Mouse (Mus musculus) heart, postnatal 0 days (tissue): ENCODE data around the gene Reep6. TPM values are rescaled to one million over a fixed set of nuclear protein-coding genes. Genes with fewer than 3 reads are reported as not detected.
A peak's percentile ranks its signal among the peaks of the same experiment; 100 is the strongest.
"Not testable (repeated sequence)": the region's sequence is repeated elsewhere in the genome, so short reads cannot be mapped to it uniquely, and the experiment has no call there.

Source experiments
- ATAC-seq: fragments of 200-750 bp; cut with Nextera tagmentation; 2 replicates; pipeline ENCODE4 v1.8.0; 2017; ENCODE audit warnings: low read depth, moderate number of reproducible peaks, moderate library complexity; ENCODE audit not compliant: insufficient read depth
- DNase-seq: peaks from one replicate; pipeline ENCODE4 v3.0.0-alpha.2; 2016; ENCODE audit warnings: low spot score
- H3K27ac ChIP-seq: fragments of 300-500 bp; sonication (generic); 2 replicates; pipeline ENCODE4 v1.5.1; 2014; ENCODE audit warnings: low read depth, mild to moderate bottlenecking
- H3K27me3 ChIP-seq: fragments of 300-500 bp; sonication (generic); 2 replicates; pipeline ENCODE4 v1.6.1; 2014; ENCODE audit warnings: low read length, mixed read lengths; ENCODE audit not compliant: control insufficient read depth, insufficient read depth
- H3K36me3 ChIP-seq: fragments of 300-500 bp; sonication (generic); replicated peaks from 2 replicates; pipeline ENCODE4 v1.6.1; 2014; ENCODE audit warnings: low read length, mixed read lengths; ENCODE audit not compliant: control insufficient read depth, insufficient read depth
- H3K4me1 ChIP-seq: fragments of 300-500 bp; sonication (generic); 2 replicates; pipeline ENCODE4 v1.6.1; 2014; ENCODE audit warnings: antibody characterized with exemption; ENCODE audit not compliant: control insufficient read depth, insufficient read depth
- H3K4me2 ChIP-seq: fragments of 300-500 bp; sonication (generic); 2 replicates; pipeline ENCODE4 v1.6.1; 2014; ENCODE audit warnings: low read depth, mild to moderate bottlenecking, low read length, moderate library complexity
- H3K4me3 ChIP-seq: fragments of 300-500 bp; sonication (generic); 2 replicates; pipeline ENCODE4 v1.5.1; 2014; ENCODE audit warnings: low read depth, low read length
- H3K9ac ChIP-seq: fragments of 300-500 bp; sonication (generic); replicated peaks from 2 replicates; pipeline ENCODE4 v1.6.1; 2014; ENCODE audit warnings: low read depth, low read length, mixed read lengths
- H3K9me3 ChIP-seq: fragments of 300-500 bp; sonication (generic); replicated peaks from 2 replicates; pipeline ENCODE4 v1.6.1; 2016; ENCODE audit warnings: low read length; ENCODE audit not compliant: control insufficient read depth
- CTCF ChIP-seq: IDR thresholded peaks from 2 replicates; pipeline ENCODE4 v1.5.1; 2016; ENCODE audit warnings: antibody characterized with exemption, control low read depth, low read depth
- EP300 ChIP-seq: IDR thresholded peaks from 2 replicates; pipeline ENCODE4 v1.6.1; 2016; ENCODE audit warnings: antibody characterized with exemption, low read depth
- WGBS: fragments of 180-500 bp; shearing (Covaris S2); extraction: QIAGEN DNeasy Blood & Tissue Kit; methylation state at CpG from one replicate; pipeline ENCODE4 v1.1.7; 2014; 5-methylcytosine and 5-hydroxymethylcytosine counted together
- polyA plus RNA-seq: library from polyadenylated mRNA; unstranded; fragments of >200 nt; fragmentation: Nextera tagmentation; extraction: Ambion mirVana; gene quantifications from 2 replicates; pipeline ENCODE4 v1.2.1, GENCODE M21; 2015
- total RNA-seq: library from RNA; depleted of rRNA; stranded (reverse); fragments of >200 nt; gene quantifications from 2 replicates; pipeline ENCODE4 v1.2.3, GENCODE M21; 2014; ENCODE audit warnings: low replicate concordance

The Reep6 gene
- total and polyA plus RNA-seq, 2 experiments from 2014 or later, result 0.85 TPM; not detected in 1

GRCm38 (mm10) chr10:80345122-80345521 lies 15.4 kb downstream of the Reep6 start:
- Histone ChIP-seq H3K4me3 (no peak overlapping the region), H3K27ac (no peak overlapping the region), H3K9ac (no peak overlapping the region), H3K27me3 (peaks cover 71% of the 10 kb centered on the region), H3K4me1 (peaks cover 33% of the 10 kb centered on the region), H3K36me3 (no peaks in the 10 kb centered on the region), H3K9me3 (no peaks in the 10 kb centered on the region), H3K4me2 (peak overlapping the region; percentile 13; the same call in 1 of the 2 replicates)
- ATAC-seq (no peak), DNase-seq (peak; percentile 2)
- WGBS, result 19% methylated on average over 16 of the region's 16 CpGs
- no peak for TF ChIP-seq EP300
- TF ChIP-seq CTCF, result no peak

GRCm38 (mm10) chr10:80345929-80346328 lies 16.2 kb downstream of the Reep6 start:
- WGBS, result 85% methylated on average over 5 of the region's 6 CpGs
- DNase-seq, H3K36me3 ChIP-seq, H3K4me2 ChIP-seq, H3K9me3 ChIP-seq, H3K9ac ChIP-seq, H3K4me3 ChIP-seq, H3K27ac ChIP-seq, ATAC-seq: not testable (repeated sequence)
- peaks cover 67% of the 10 kb centered on the region for H3K27me3 ChIP-seq
- peaks cover 33% of the 10 kb centered on the region for H3K4me1 ChIP-seq

DNA sequence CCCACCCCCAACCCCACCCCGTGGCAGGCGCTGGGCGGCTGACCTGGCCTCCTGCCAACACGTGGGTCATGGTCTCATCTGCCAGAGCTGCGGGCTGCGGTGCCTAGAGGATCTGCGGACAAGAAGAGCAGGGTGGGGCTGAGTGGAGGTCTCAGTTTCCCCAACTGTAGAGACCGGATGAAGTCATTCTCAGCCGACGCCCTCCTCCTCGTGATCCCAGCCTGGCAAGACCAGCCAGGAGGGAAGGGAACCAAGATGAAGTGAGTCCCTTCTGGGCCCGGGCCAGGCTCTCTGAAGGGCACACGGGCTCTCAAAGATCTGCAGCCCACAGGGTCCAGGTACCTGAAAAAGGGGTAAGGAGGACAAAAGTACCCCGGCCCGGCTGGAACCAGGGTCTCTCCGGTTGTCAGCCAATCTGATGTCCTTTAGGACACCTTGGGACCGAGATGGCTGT lies 17.8 kb downstream of the Reep6 start:
- Histone ChIP-seq H3K4me3 (peak overlapping the region; percentile 59), H3K27me3 (peaks cover 63% of the 10 kb centered on the region), H3K36me3 (no peaks in the 10 kb centered on the region), H3K4me2 (peak overlapping the region; percentile 85), H3K9me3 (no peaks in the 10 kb centered on the region), H3K27ac (peak overlapping the region; percentile 46), H3K9ac (peak overlapping the region; percentile 62), H3K4me1 (peaks cover 33% of the 10 kb centered on the region)
- TF ChIP-seq EP300 (no peak), CTCF (no peak)
- ATAC-seq, result no peak
- WGBS, result 7% methylated on average over 17 of the region's 17 CpGs
- peak; percentile 5 for DNase-seq

DNA sequence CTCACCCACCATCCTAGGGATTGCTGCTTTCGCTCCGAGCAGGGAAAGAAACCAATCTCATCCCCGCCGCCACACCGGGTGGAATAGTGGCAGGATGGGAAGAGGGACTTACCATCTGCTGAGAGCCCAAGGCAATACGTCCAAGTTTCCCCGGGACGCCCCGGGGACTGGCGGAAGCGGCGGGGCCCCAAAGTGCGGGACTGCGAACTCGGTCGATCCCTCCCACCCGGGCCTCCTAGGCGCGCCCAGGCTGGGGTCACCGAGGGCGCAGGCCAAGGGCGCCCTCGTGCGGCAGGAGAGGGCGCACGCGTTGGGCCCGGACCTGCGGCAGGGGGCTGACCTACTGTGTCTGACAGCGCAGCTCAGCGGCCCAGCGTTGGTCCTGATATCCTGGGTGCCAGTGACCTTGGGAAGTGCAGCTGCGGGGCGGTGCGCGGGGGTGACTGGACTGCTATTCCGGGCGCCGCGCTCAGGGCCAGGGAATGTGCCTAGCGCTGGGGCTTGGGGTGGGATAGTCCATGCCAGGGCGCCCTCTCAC lies 18.6 kb downstream of the Reep6 start, which contains the start of gene Adamtsl5:
Gene Adamtsl5, minus strand, starts transcription at position 169 of the 538 bp plus-strand sequence.
- Histone ChIP-seq H3K27ac (peak within 1 kb of the TSS; percentile 46), H3K36me3 (no peaks in the 10 kb centered on the region), H3K9ac (peak within 1 kb of the TSS; percentile 62), H3K4me3 (peak within 1 kb of the TSS; percentile 59), H3K4me1 (peaks cover 30% of the 10 kb centered on the region), H3K4me2 (peak within 1 kb of the TSS; percentile 85), H3K9me3 (no peaks in the 10 kb centered on the region), H3K27me3 (peaks cover 65% of the 10 kb centered on the region)
- peak; percentile 63 for DNase-seq
- peak; percentile 62 for TF ChIP-seq CTCF
- no peak for TF ChIP-seq EP300
- ATAC-seq, result peak; percentile 79
- under 1% methylated on average over 34 of the region's 42 CpGs for WGBS

GRCm38 (mm10) chr10:80348981-80349380 lies 19.2 kb downstream of the Reep6 start:
- ATAC-seq (peak; percentile 7; the same call in 1 of the 2 replicates), DNase-seq (no peak)
- no peak overlapping the region; the same call in 1 of the 2 replicates for H3K9ac ChIP-seq
- H3K27ac ChIP-seq, result peak overlapping the region; percentile 46; the same call in 1 of the 2 replicates
- peak overlapping the region; percentile 85 for H3K4me2 ChIP-seq
- TF ChIP-seq CTCF (no peak), EP300 (no peak)
- H3K4me3 ChIP-seq, result peak overlapping the region; percentile 59
- 16% methylated on average over 26 of the region's 26 CpGs for WGBS
- H3K27me3 ChIP-seq, result peaks cover 64% of the 10 kb centered on the region
- peaks cover 30% of the 10 kb centered on the region for H3K4me1 ChIP-seq
- H3K36me3 ChIP-seq, result no peaks in the 10 kb centered on the region
- H3K9me3 ChIP-seq, result no peaks in the 10 kb centered on the region

DNA sequence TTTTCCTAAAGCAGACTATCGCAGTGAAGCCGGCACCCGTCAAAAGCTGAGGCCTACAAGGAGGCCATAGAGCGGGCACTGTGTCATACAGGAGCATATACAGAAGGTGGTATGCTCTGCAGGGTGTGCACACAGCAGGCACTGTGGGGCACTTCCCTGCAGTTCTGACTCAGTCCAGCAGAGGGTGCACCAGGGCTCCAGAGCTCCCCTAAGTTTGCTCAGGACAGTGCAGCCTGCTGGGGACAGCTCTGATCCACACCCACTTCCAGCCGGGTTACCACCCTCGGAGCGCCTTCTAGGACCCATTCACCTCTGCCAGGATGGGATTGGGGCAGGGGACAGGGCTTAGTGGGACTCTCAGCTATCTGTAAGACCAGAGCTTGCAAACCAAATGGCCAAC lies 20.5 kb downstream of the Reep6 start:
- WGBS, result 3% methylated on average over 7 of the region's 7 CpGs
- Histone ChIP-seq H3K9ac (no peak overlapping the region), H3K4me3 (no peak overlapping the region), H3K36me3 (no peaks in the 10 kb centered on the region), H3K27me3 (peaks cover 68% of the 10 kb centered on the region), H3K9me3 (no peaks in the 10 kb centered on the region), H3K27ac (no peak overlapping the region), H3K4me2 (no peak overlapping the region), H3K4me1 (peaks cover 17% of the 10 kb centered on the region)
- peak; percentile 94 for TF ChIP-seq CTCF
- no peak for TF ChIP-seq EP300
- DNase-seq, result peak; percentile 80
- ATAC-seq, result peak; percentile 71
